Mouse (Mus musculus) small intestine, adult 2 months (tissue): ENCODE data around the gene Zfp114. TPM values are rescaled to one million over a fixed set of nuclear protein-coding genes. Genes with fewer than 3 reads are reported as not detected.

ENCODE experiments used
- H3K27ac ChIP-seq: fragments of 200-500 bp; 2 replicates; pipeline ENCODE4 v1.5.1; 2012; ENCODE audit warnings: low read depth, low read length, control low read depth, inconsistent platforms; ENCODE audit not compliant: insufficient read depth
- H3K27me3 ChIP-seq: fragments of 200-500 bp; 2 replicates; pipeline ENCODE4 v1.6.1; 2012; ENCODE audit warnings: mild to moderate bottlenecking, moderate library complexity, low read length, inconsistent platforms; ENCODE audit not compliant: control insufficient read depth, insufficient read depth
- H3K36me3 ChIP-seq: fragments of 200-500 bp; 2 replicates; pipeline ENCODE4 v1.6.1; 2012; ENCODE audit warnings: mild to moderate bottlenecking, low read length, control low read depth, inconsistent platforms; ENCODE audit not compliant: control insufficient read depth, insufficient read depth
- H3K4me1 ChIP-seq: fragments of 200-500 bp; 2 replicates; pipeline ENCODE4 v1.6.1; 2012; ENCODE audit warnings: low read length, inconsistent platforms, mixed read lengths; ENCODE audit not compliant: control insufficient read depth, insufficient read depth, insufficient read length
- H3K4me3 ChIP-seq: fragments of 200-500 bp; 2 replicates; pipeline ENCODE4 v1.5.1; 2012; ENCODE audit warnings: low read depth, mild to moderate bottlenecking, control low read depth, inconsistent platforms, low read length, moderate library complexity
- CTCF ChIP-seq: fragments of 200-500 bp; IDR thresholded peaks from 2 replicates; pipeline ENCODE4 v1.5.1; 2012; ENCODE audit warnings: low read depth, mild to moderate bottlenecking, control low read depth, inconsistent platforms, low read length, moderate library complexity, mixed read lengths; ENCODE audit not compliant: insufficient replicate concordance, insufficient read length; ENCODE audit errors: extremely low read depth
- POLR2A ChIP-seq: fragments of 200-500 bp; IDR thresholded peaks from 2 replicates; pipeline ENCODE4 v1.6.1; 2012; ENCODE audit warnings: low read depth, mild to moderate bottlenecking, control low read depth, inconsistent platforms, low read length, moderate library complexity
- WGBS: fragments of 180-500 bp; shearing (Covaris S2); methylation state at CpG from one replicate; pipeline ENCODE4 v1.1.7; 2018; 5-methylcytosine and 5-hydroxymethylcytosine counted together
- polyA plus RNA-seq: library from polyadenylated mRNA; depleted of rRNA; stranded (reverse); fragments of >200 nt; gene quantifications from 2 replicates; pipeline ENCODE4 v1.2.3, GENCODE M21; 2012; rRNA removed

Gene Zfp114
- polyA plus RNA-seq, 1 experiment, result 0.03 TPM

GRCm38 (mm10) chr7:24207488-24208261 is 32.8 kb downstream of the Zfp114 start:
- WGBS, result 8% methylated on average over 24 of the region's 24 CpGs
- Histone ChIP-seq H3K4me1 (no peaks in the 10 kb centered on the region), H3K36me3 (peaks cover 2% of the 10 kb centered on the region), H3K27me3 (no peaks in the 10 kb centered on the region), H3K4me3 (peak overlapping the region; percentile 93), H3K27ac (no peak overlapping the region)
- TF ChIP-seq POLR2A, result no peak
- no peak for TF ChIP-seq CTCF

- Histone ChIP-seq H3K27me3 (no peaks in the 10 kb centered on the region), H3K27ac (no peak overlapping the region), H3K4me1 (no peaks in the 10 kb centered on the region), H3K36me3 (peaks cover 2% of the 10 kb centered on the region; the same call in 1 of the 2 replicates), H3K4me3 (no peak overlapping the region)
- TF ChIP-seq CTCF, result no peak
- TF ChIP-seq POLR2A, result no peak
- WGBS, result 62% methylated on average over 7 of the region's 7 CpGs
These were observed 33.5 kb downstream of the Zfp114 start for GRCm38 (mm10) chr7:24208282-24208886.

- no peaks in the 10 kb centered on the region for H3K36me3 ChIP-seq
- WGBS, result 73% methylated on average over 2 of the region's 2 CpGs
- H3K4me1 ChIP-seq, result no peaks in the 10 kb centered on the region
- H3K27ac ChIP-seq, result no peak overlapping the region
- TF ChIP-seq CTCF, result no peak
- no peak for TF ChIP-seq POLR2A
- H3K27me3 ChIP-seq, result no peaks in the 10 kb centered on the region
- no peak overlapping the region for H3K4me3 ChIP-seq
These were observed 35.4 kb downstream of the Zfp114 start for GRCm38 (mm10) chr7:24210296-24210695.

GRCm38 (mm10) chr7:24211343-24211742 is 36.5 kb downstream of the Zfp114 start, which contains the start of gene Zfp111:
Gene Zfp111 (minus strand): TSS chr7:24211443.
- no peaks in the 10 kb centered on the region for H3K4me1 ChIP-seq
- no peaks in the 10 kb centered on the region for H3K27me3 ChIP-seq
- no peak within 1 kb of the TSS for H3K27ac ChIP-seq
- H3K36me3 ChIP-seq, result no peaks in the 10 kb centered on the region
- TF ChIP-seq POLR2A (no peak), CTCF (no peak)
- no peak within 1 kb of the TSS for H3K4me3 ChIP-seq
- WGBS, result 68% methylated on average over 5 of the region's 5 CpGs

Other genes starting within 250 kb of the Zfp114 start
- gene Vmn1r179, start 248.1 kb upstream of the Zfp114 start, polyA plus RNA-seq, result not detected in 2 replicates
- gene Vmn1r180, start 224.4 kb upstream of the Zfp114 start, polyA plus RNA-seq, result not detected in 2 replicates
- gene Vmn1r181, start 200.4 kb upstream of the Zfp114 start, polyA plus RNA-seq, result not detected in 2 replicates
- gene V1rd19, start 173.4 kb upstream of the Zfp114 start, polyA plus RNA-seq, result not detected in 2 replicates
- gene Vmn1r183, start 121.8 kb upstream of the Zfp114 start, polyA plus RNA-seq, result not detected in 2 replicates
- 3.8 and 7.4 TPM in 2 replicates for gene Zfp180, start 93.1 kb upstream of the Zfp114 start, polyA plus RNA-seq
- gene Zfp112, start 62.7 kb upstream of the Zfp114 start, polyA plus RNA-seq, result 0.36 and 0.60 TPM in 2 replicates
- 3.2 and 3.3 TPM in 2 replicates for gene Zfp235, start 40.9 kb upstream of the Zfp114 start, polyA plus RNA-seq
- 0.28 and 0.70 TPM in 2 replicates for gene Zfp111, start 36.4 kb downstream of the Zfp114 start, polyA plus RNA-seq
- 0.33 and 0.56 TPM in 2 replicates for gene Zfp109, start 62.5 kb downstream of the Zfp114 start, polyA plus RNA-seq
- 0.13 and 0.18 TPM in 2 replicates for gene Zfp108, start 79.7 kb downstream of the Zfp114 start, polyA plus RNA-seq
- gene Zfp93, start 95.4 kb downstream of the Zfp114 start, polyA plus RNA-seq, result 0.37 and 0.55 TPM in 2 replicates
- 1.1 and 1.5 TPM in 2 replicates for gene Zfp61, start 126.2 kb downstream of the Zfp114 start, polyA plus RNA-seq
- 0.84 and 1.5 TPM in 2 replicates for gene Zfp94, start 141.6 kb downstream of the Zfp114 start, polyA plus RNA-seq
- 0.15 TPM in 1 of 2 replicates, not detected in the other for gene Tescl, start 158.9 kb downstream of the Zfp114 start, polyA plus RNA-seq
- 0.06 TPM in 1 of 2 replicates, not detected in the other for gene Lypd5, start 174.1 kb downstream of the Zfp114 start, polyA plus RNA-seq
- gene Kcnn4, start 195.2 kb downstream of the Zfp114 start, polyA plus RNA-seq, result 61.9 and 95.5 TPM in 2 replicates
- 29.9 and 54.2 TPM in 2 replicates for gene Smg9, start 224.6 kb downstream of the Zfp114 start, polyA plus RNA-seq